Mouse (Mus musculus): Measurements from ENCODE around the gene Gm20388. TPM values are rescaled to one million over a fixed set of nuclear protein-coding genes. Genes with fewer than 3 reads are reported as not detected.
A peak's percentile ranks its signal among the peaks of the same experiment; 100 is the strongest.
"Not testable (repeated sequence)": the region's sequence is repeated elsewhere in the genome, so short reads cannot be mapped to it uniquely, and the experiment has no call there.

The Gm20388 gene
- polyA plus RNA-seq, 1 experiment from 2014 or later: 5.5 TPM

GRCm38 (mm10) chr8:123181391-123181790 is 3270.8 kb downstream of the Gm20388 start:
- H3K27me3 ChIP-seq: no peaks in the 10 kb centered on the region
- H3K9ac ChIP-seq: no peak overlapping the region
- 60% methylated on average over 3 of the region's 3 CpGs for WGBS

DNA sequence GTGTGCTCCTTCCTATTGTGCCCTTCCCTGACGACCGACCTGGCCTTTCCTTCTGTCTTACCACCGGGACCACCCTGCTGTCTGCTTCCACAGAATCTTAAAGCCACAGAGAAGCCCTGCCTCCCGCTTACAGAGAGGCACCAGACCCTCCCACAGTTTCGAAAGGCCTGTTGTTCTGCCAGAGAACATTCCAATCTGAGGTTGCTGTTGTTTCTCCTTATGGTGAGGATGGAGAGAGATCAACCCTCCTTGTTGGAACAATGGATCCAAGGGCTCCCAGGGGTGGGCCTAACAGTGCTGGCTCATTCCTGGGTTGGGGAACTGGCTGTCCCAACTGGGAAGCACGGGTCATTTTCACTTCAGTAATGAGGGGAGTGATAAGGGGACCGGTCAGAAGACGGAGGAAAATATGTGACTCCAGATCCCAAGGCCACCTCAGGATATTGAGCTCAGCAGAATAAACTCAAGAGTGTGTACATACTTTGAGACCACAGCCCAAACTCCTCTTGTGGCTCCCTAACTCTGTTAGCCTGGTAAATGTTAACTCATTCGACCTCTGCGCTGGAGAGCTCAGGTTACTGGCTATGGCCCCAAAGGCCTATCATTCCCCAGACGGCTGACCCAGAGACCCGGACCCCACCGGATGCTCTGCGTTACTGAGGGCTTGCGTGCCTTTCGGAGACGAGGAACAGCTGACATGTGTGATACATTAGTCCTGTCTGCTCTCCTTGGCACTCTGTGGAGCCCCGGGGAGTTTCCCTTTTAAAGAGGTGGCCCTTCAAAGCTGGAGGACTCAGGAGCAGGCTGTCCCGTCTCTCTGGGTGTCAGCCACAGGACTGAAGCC is 3275.1 kb downstream of the Gm20388 start, which contains the start of gene Dpep1:
Gene Dpep1, plus strand, starts transcription at position 677 of the 844 bp plus-strand sequence.
- H3K4me1 ChIP-seq: peaks cover 29% of the 10 kb centered on the region
- no peak within 1 kb of the TSS for H3K4me3 ChIP-seq
- ATAC-seq (ENCODE audit: borderline replicate concordance, extremely low read depth, low FRiP score, low TSS enrichment): peak; percentile 61
- no peaks in the 10 kb centered on the region for H3K9me3 ChIP-seq
- H3K27me3 ChIP-seq: no peaks in the 10 kb centered on the region
- WGBS: 10% methylated on average over 19 of the region's 19 CpGs
- no peak within 1 kb of the TSS for H3K9ac ChIP-seq
- H3K4me2 ChIP-seq: peak within 1 kb of the TSS; percentile 10; the same call in 1 of the 2 replicates
- no peaks in the 10 kb centered on the region for H3K36me3 ChIP-seq
- H3K27ac ChIP-seq: peak within 1 kb of the TSS; percentile 65

More at GRCm38 (mm10) chr8:123181391-123181790, 3270.8 kb downstream of the Gm20388 start:
- H3K9me3 ChIP-seq: peaks cover 3% of the 10 kb centered on the region; the same call in 1 of the 2 replicates
- no peak overlapping the region for H3K27ac ChIP-seq
- ATAC-seq (ENCODE audit: borderline replicate concordance, extremely low read depth, low FRiP score, low TSS enrichment): no peak
- no peaks in the 10 kb centered on the region for H3K36me3 ChIP-seq
- H3K4me2 ChIP-seq: no peak overlapping the region
- no peak overlapping the region for H3K4me3 ChIP-seq
- peaks cover 15% of the 10 kb centered on the region for H3K4me1 ChIP-seq

DNA sequence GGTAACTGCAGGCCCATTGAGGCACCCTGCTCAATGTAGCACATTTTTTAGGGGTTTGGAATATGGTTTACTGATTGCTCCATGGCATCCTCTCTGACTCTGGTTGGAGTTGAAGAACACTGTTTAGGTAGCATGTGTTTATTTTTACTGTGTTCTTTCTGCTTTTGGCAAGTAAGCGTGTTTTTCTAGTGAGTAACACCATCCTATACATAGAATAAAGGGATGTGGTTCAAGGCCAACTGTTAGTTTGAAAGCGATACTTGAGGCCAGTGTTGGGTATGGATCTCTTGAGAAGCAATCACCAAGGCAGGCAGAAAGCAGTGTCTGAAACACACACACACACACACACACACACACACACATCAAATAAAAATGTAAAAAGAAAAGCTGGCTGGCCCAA is 3277.4 kb downstream of the Gm20388 start:
- no peaks in the 10 kb centered on the region for H3K36me3 ChIP-seq
- H3K4me2 ChIP-seq: no peak overlapping the region
- no peak overlapping the region for H3K9ac ChIP-seq
- WGBS: 76% methylated on average over 2 of the region's 2 CpGs
- ATAC-seq (ENCODE audit: borderline replicate concordance, extremely low read depth, low FRiP score, low TSS enrichment): no peak
- no peaks in the 10 kb centered on the region for H3K27me3 ChIP-seq
- no peak overlapping the region for H3K27ac ChIP-seq
- H3K4me1 ChIP-seq: peaks cover 34% of the 10 kb centered on the region
- H3K4me3 ChIP-seq: no peak overlapping the region
- H3K9me3 ChIP-seq: no peaks in the 10 kb centered on the region

- H3K4me1 ChIP-seq: peaks cover 34% of the 10 kb centered on the region
- H3K9me3 ChIP-seq: no peaks in the 10 kb centered on the region
- H3K36me3 ChIP-seq: no peaks in the 10 kb centered on the region
- no peak overlapping the region for H3K9ac ChIP-seq
- WGBS: 57% methylated on average over 7 of the region's 7 CpGs
- H3K27me3 ChIP-seq: no peaks in the 10 kb centered on the region
- no peak for ATAC-seq (ENCODE audit: borderline replicate concordance, extremely low read depth, low FRiP score, low TSS enrichment)
- H3K4me2 ChIP-seq: no peak overlapping the region
- H3K27ac ChIP-seq: no peak overlapping the region
- H3K4me3 ChIP-seq: no peak overlapping the region
These were observed 3278.2 kb downstream of the Gm20388 start for GRCm38 (mm10) chr8:123188841-123189240.

DNA sequence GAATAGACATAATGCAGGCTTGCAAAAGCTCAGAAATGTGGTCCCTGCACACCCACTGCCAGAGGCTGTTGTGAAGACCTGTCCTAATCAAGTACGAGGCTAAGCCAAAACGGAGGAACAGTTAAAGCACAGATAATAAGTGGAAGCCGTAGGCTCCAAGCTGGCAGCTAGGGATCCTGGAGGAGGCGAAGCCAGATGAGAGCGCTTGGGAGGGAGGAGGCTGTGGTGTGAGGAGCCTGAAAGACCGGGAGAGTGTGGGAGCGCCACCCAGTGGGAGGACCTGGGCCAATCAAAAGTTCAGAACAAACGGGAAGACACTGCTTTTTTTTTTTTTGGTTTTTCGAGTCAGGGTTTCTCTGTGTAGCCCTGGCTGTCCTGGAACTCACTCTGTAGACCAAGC is 3280.0 kb downstream of the Gm20388 start:
- Histone ChIP-seq H3K4me3 (no peak overlapping the region), H3K36me3 (no peaks in the 10 kb centered on the region), H3K4me2 (peak overlapping the region; percentile 27; the same call in 1 of the 2 replicates), H3K9me3 (no peaks in the 10 kb centered on the region), H3K4me1 (peaks cover 27% of the 10 kb centered on the region), H3K27ac (no peak overlapping the region), H3K27me3 (no peaks in the 10 kb centered on the region), H3K9ac (no peak overlapping the region; the same call in 1 of the 2 replicates)
- WGBS: under 1% methylated on average over 9 of the region's 9 CpGs
- ATAC-seq (ENCODE audit: borderline replicate concordance, extremely low read depth, low FRiP score, low TSS enrichment): peak; percentile 64; the same call in 1 of the 2 replicates

GRCm38 (mm10) chr8:123191908-123192307 is 3281.3 kb downstream of the Gm20388 start:
- 50% methylated on average over 8 of the region's 8 CpGs for WGBS
- Histone ChIP-seq H3K9ac (no peak overlapping the region), H3K4me2 (no peak overlapping the region), H3K4me3 (no peak overlapping the region), H3K4me1 (peaks cover 15% of the 10 kb centered on the region), H3K27ac (no peak overlapping the region), H3K9me3 (no peaks in the 10 kb centered on the region), H3K27me3 (no peaks in the 10 kb centered on the region), H3K36me3 (no peaks in the 10 kb centered on the region)
- ATAC-seq (ENCODE audit: borderline replicate concordance, extremely low read depth, low FRiP score, low TSS enrichment): no peak

DNA sequence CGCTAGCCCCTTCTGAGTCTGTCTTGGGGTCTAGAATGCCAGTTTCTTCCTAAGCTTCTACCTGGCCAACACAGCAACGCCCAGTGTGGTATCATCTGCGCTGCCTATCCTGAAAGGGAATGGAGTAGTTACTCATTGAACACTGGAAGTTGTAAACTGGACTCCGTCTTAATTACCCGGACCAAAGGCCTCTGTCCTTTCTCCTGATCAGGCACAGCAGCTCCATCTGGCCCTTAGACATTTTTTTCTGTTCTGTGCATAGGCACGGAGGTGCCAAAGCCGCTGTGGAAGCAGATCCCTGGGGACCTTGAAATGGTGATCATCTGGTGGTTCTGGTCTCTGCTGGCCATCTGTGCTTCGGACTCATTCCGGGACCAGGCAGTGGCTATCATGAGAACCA is 3283.1 kb downstream of the Gm20388 start:
- ATAC-seq (ENCODE audit: borderline replicate concordance, extremely low read depth, low FRiP score, low TSS enrichment): no peak
- H3K4me2 ChIP-seq: no peak overlapping the region
- no peaks in the 10 kb centered on the region for H3K36me3 ChIP-seq
- H3K9ac ChIP-seq: no peak overlapping the region
- H3K9me3 ChIP-seq: no peaks in the 10 kb centered on the region
- H3K4me1 ChIP-seq: peaks cover 11% of the 10 kb centered on the region
- no peak overlapping the region for H3K4me3 ChIP-seq
- no peak overlapping the region for H3K27ac ChIP-seq
- H3K27me3 ChIP-seq: no peaks in the 10 kb centered on the region
- WGBS: 88% methylated on average over 9 of the region's 9 CpGs

- not testable (repeated sequence) for H3K9me3 ChIP-seq; ATAC-seq (ENCODE audit: borderline replicate concordance, extremely low read depth, low FRiP score, low TSS enrichment); H3K27ac ChIP-seq; H3K36me3 ChIP-seq; H3K9ac ChIP-seq; H3K27me3 ChIP-seq; H3K4me1 ChIP-seq; H3K4me2 ChIP-seq; H3K4me3 ChIP-seq
- 77% methylated on average over 5 of the region's 5 CpGs for WGBS
These were observed 3286.4 kb downstream of the Gm20388 start for GRCm38 (mm10) chr8:123197016-123197415.

- ATAC-seq (ENCODE audit: borderline replicate concordance, extremely low read depth, low FRiP score, low TSS enrichment): peak; percentile 55; the same call in 1 of the 2 replicates
These were observed 3289.2 kb downstream of the Gm20388 start for GRCm38 (mm10) chr8:123199864-123200263.

DNA sequence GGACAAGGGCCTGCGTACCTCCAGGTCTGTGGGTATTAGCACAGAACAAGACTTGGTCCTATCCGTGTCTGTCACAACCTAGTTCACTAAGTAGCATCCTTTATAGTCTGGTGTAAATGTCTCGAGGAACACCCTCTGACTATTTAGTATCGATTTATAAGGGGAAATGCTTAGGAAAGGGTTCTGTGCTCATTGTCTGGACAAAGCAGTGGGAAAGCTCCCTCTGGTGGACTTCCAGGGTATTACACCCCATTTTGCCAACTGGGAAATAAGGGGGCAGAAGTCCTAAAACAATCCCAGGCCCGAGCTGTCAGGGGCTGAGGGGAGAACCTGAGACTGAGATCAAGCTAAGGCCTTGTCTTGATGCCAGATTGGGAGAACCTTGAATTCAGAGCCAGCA is 3291.6 kb downstream of the Gm20388 start:
- Histone ChIP-seq H3K9ac (no peak overlapping the region), H3K4me3 (no peak overlapping the region), H3K9me3 (no peaks in the 10 kb centered on the region), H3K27me3 (no peaks in the 10 kb centered on the region; the same call in 1 of the 2 replicates), H3K27ac (no peak overlapping the region), H3K36me3 (peaks cover 24% of the 10 kb centered on the region), H3K4me1 (no peaks in the 10 kb centered on the region), H3K4me2 (no peak overlapping the region)
- ATAC-seq (ENCODE audit: borderline replicate concordance, extremely low read depth, low FRiP score, low TSS enrichment): no peak
- WGBS: 23% methylated on average over 5 of the region's 5 CpGs

More at GRCm38 (mm10) chr8:123199864-123200263, 3289.2 kb downstream of the Gm20388 start:
- Histone ChIP-seq H3K36me3 (peaks cover 4% of the 10 kb centered on the region; the same call in 1 of the 2 replicates), H3K9me3 (no peaks in the 10 kb centered on the region), H3K4me2 (no peak overlapping the region), H3K4me3 (no peak overlapping the region), H3K9ac (no peak overlapping the region), H3K4me1 (no peaks in the 10 kb centered on the region), H3K27ac (no peak overlapping the region), H3K27me3 (no peaks in the 10 kb centered on the region; the same call in 1 of the 2 replicates)
- 31% methylated on average over 14 of the region's 14 CpGs for WGBS

GRCm38 (mm10) chr8:123203571-123203970 is 3292.9 kb downstream of the Gm20388 start:
- H3K4me1 ChIP-seq: no peaks in the 10 kb centered on the region
- ATAC-seq (ENCODE audit: borderline replicate concordance, extremely low read depth, low FRiP score, low TSS enrichment): no peak
- no peak overlapping the region for H3K4me3 ChIP-seq
- 69% methylated on average over 3 of the region's 3 CpGs for WGBS
- H3K9ac ChIP-seq: no peak overlapping the region
- no peak overlapping the region for H3K4me2 ChIP-seq
- peaks cover 33% of the 10 kb centered on the region for H3K36me3 ChIP-seq
- no peaks in the 10 kb centered on the region; the same call in 1 of the 2 replicates for H3K27me3 ChIP-seq
- no peak overlapping the region for H3K27ac ChIP-seq
- no peaks in the 10 kb centered on the region for H3K9me3 ChIP-seq

DNA sequence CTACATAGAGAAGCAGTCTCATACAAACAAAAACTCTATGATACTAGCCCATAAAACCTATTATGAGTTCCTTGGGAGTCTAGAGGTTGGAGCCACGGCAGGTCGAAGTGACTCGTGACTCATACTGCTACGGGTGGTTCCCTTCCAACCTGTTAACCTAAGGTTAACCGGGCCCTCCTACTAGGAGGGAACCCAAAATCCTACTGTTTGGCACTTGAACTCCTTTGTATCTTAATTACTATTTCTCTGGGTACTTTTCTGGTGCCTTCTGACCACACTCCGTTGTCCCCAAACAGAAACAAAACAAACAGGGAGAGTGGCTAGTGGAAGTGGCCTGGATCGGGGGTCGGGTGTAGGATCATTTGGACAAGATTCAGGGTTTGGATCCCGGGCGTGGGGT is 3301.2 kb downstream of the Gm20388 start:
- H3K4me2 ChIP-seq: peak overlapping the region; percentile 89
- no peak overlapping the region for H3K27ac ChIP-seq
- H3K9me3 ChIP-seq: no peaks in the 10 kb centered on the region
- H3K4me1 ChIP-seq: peaks cover 17% of the 10 kb centered on the region
- peaks cover 29% of the 10 kb centered on the region for H3K36me3 ChIP-seq
- ATAC-seq (ENCODE audit: borderline replicate concordance, extremely low read depth, low FRiP score, low TSS enrichment): no peak
- H3K27me3 ChIP-seq: no peaks in the 10 kb centered on the region
- H3K4me3 ChIP-seq: peak overlapping the region; percentile 99
- peak overlapping the region; percentile 98 for H3K9ac ChIP-seq
- WGBS: 36% methylated on average over 10 of the region's 10 CpGs

Measured in lung, embryonic 15.5 days (tissue).